Mouse (Mus musculus) embryonic facial prominence, embryonic 11.5 days (tissue): ENCODE results near the gene Tsga10. TPM values are rescaled to one million over a fixed set of nuclear protein-coding genes. Genes with fewer than 3 reads are reported as not detected.

Experiments used
- ATAC-seq: fragments of 200-750 bp; cut with Nextera tagmentation; replicated peaks from 2 replicates; pipeline ENCODE4 v1.8.0; 2017; ENCODE audit warnings: low read depth; ENCODE audit not compliant: insufficient number of reproducible peaks, low FRiP score, low TSS enrichment
- DNase-seq: peaks from one replicate; pipeline ENCODE4 v3.0.0-alpha.2; 2015; ENCODE audit warnings: low spot score
- H3K27ac ChIP-seq: fragments of 300-500 bp; sonication (generic); replicated peaks from 2 replicates; pipeline ENCODE4 v1.5.1; 2014; ENCODE audit warnings: mild to moderate bottlenecking, low read depth, low read length, control low read depth
- H3K27me3 ChIP-seq: fragments of 300-500 bp; sonication (generic); 2 replicates; pipeline ENCODE4 v1.6.1; 2014; ENCODE audit warnings: mild to moderate bottlenecking, low read length, moderate library complexity, mixed read lengths; ENCODE audit not compliant: control insufficient read depth, insufficient read depth
- H3K36me3 ChIP-seq: fragments of 300-500 bp; sonication (generic); replicated peaks from 2 replicates; pipeline ENCODE4 v1.6.1; 2014; ENCODE audit warnings: low read depth, mild to moderate bottlenecking, low read length, moderate library complexity, mixed read lengths; ENCODE audit not compliant: control insufficient read depth, insufficient read depth
- H3K4me1 ChIP-seq: fragments of 300-500 bp; sonication (generic); 2 replicates; pipeline ENCODE4 v1.6.1; 2014; ENCODE audit warnings: low read length, mixed read lengths; ENCODE audit not compliant: control insufficient read depth, insufficient read depth
- H3K4me2 ChIP-seq: fragments of 300-500 bp; sonication (generic); 2 replicates; pipeline ENCODE4 v1.6.1; 2014; ENCODE audit warnings: low read depth, mild to moderate bottlenecking, control low read depth, low read length, moderate library complexity
- H3K4me3 ChIP-seq: fragments of 300-500 bp; sonication (generic); 2 replicates; pipeline ENCODE4 v1.5.1; 2014; ENCODE audit warnings: low read depth, low read length, control low read depth
- H3K9ac ChIP-seq: fragments of 300-500 bp; sonication (generic); replicated peaks from 2 replicates; pipeline ENCODE4 v1.6.1; 2014; ENCODE audit warnings: mild to moderate bottlenecking, control low read depth, low read length
- H3K9me3 ChIP-seq: fragments of 300-500 bp; sonication (generic); replicated peaks from 2 replicates; pipeline ENCODE4 v1.6.1; 2016; ENCODE audit warnings: mild to moderate bottlenecking, low read length, inconsistent platforms, mixed read lengths; ENCODE audit not compliant: control insufficient read depth
- WGBS: fragments of 180-500 bp; shearing (Covaris S2); extraction: QIAGEN DNeasy Blood & Tissue Kit; methylation state at CpG from one replicate; pipeline ENCODE4 v1.1.7; 2014; 5-methylcytosine and 5-hydroxymethylcytosine counted together
- polyA plus RNA-seq: library from polyadenylated mRNA; unstranded; fragments of >200 nt; fragmentation: Nextera tagmentation; extraction: Ambion mirVana; gene quantifications from 2 replicates; pipeline ENCODE4 v1.2.1, GENCODE M21; 2014

The Tsga10 gene
- polyA plus RNA-seq, 1 experiment from 2014 or later, result 8.8 TPM

DNA sequence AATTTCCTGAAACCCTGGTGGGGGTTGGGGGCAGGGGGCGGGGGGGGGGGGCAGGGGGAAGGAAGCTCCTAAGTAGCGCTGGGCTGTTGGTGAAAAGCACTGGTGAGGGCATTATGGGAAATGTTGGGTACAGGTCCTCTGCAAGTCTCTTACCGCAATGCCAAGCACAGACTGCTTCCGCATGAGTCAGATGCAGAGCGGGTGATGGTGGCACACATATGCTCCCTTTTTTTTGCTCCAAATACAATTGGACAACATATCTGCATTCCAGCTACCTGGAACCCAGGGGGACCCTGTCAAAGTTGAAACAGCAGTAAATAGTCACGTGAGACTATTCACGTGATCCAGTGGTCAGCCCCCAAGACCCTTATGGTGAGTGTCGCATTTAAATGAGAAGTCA lies 139.0 kb downstream of the Tsga10 start:
- Histone ChIP-seq H3K9me3 (no peaks in the 10 kb centered on the region), H3K9ac (no peak overlapping the region), H3K36me3 (no peaks in the 10 kb centered on the region), H3K4me1 (no peaks in the 10 kb centered on the region), H3K27me3 (no peaks in the 10 kb centered on the region), H3K4me3 (no peak overlapping the region), H3K4me2 (no peak overlapping the region), H3K27ac (no peak overlapping the region)
- ATAC-seq (no peak), DNase-seq (no peak)
- 88% methylated on average over 7 of the region's 8 CpGs for WGBS

DNA sequence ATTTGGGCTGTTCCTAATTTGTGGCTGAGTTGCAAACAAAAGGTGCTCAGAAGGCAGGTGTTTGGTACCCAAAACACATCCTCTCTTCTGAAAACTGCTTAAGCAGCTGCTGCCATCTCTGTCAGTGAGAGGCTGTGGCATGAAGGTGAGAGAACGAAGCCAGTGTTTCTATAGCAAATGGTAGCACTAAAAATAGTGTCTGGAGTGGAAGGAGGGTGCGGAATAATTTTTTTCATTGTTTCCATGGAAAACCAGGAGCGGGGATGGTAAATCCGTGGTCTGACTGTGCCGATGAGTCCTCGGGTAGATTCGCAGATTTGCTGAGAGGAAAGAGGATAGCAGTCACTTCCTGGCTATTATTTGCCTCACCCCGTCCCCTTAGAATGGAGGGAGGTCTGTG lies 139.8 kb downstream of the Tsga10 start:
- H3K27me3 ChIP-seq, result no peaks in the 10 kb centered on the region
- H3K4me2 ChIP-seq, result no peak overlapping the region
- no peak overlapping the region for H3K27ac ChIP-seq
- no peak for ATAC-seq
- DNase-seq, result no peak
- H3K4me1 ChIP-seq, result no peaks in the 10 kb centered on the region
- H3K36me3 ChIP-seq, result no peaks in the 10 kb centered on the region
- H3K4me3 ChIP-seq, result no peak overlapping the region
- H3K9ac ChIP-seq, result no peak overlapping the region
- 80% methylated on average over 8 of the region's 8 CpGs for WGBS
- no peaks in the 10 kb centered on the region for H3K9me3 ChIP-seq

DNA sequence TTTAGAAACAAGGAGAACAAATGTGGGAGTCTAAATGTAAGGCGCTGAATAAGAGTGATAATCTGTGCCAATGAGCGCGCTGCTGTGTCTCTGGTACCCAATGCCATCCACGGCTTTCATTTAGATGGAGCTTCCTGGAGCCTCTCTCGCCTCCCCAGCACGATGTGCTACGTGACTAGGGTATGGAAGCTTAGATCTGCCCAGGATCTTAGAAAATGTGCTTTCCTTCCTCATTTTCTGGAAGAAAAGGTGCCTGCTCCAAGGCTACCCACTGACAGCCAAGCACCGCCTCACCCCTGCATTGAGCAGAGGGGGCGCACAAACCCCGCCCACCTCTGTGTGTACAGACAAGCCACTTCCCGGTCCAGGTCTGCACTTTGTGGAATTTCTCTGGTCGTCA lies 140.3 kb downstream of the Tsga10 start:
- Histone ChIP-seq H3K27ac (no peak overlapping the region), H3K9me3 (no peaks in the 10 kb centered on the region), H3K9ac (no peak overlapping the region), H3K4me3 (no peak overlapping the region), H3K4me1 (no peaks in the 10 kb centered on the region), H3K4me2 (no peak overlapping the region), H3K27me3 (no peaks in the 10 kb centered on the region), H3K36me3 (no peaks in the 10 kb centered on the region)
- no peak for ATAC-seq
- 70% methylated on average over 12 of the region's 12 CpGs for WGBS
- DNase-seq, result no peak

GRCm38 (mm10) chr1:37721092-37721491 lies 145.1 kb downstream of the Tsga10 start:
- Histone ChIP-seq H3K27me3 (peaks cover 9% of the 10 kb centered on the region; the same call in 1 of the 2 replicates), H3K4me3 (no peak overlapping the region), H3K9me3 (no peaks in the 10 kb centered on the region), H3K4me2 (no peak overlapping the region), H3K36me3 (no peaks in the 10 kb centered on the region), H3K27ac (no peak overlapping the region), H3K4me1 (no peaks in the 10 kb centered on the region), H3K9ac (no peak overlapping the region)
- 72% methylated on average over 5 of the region's 5 CpGs for WGBS
- DNase-seq, result no peak
- no peak for ATAC-seq

DNA sequence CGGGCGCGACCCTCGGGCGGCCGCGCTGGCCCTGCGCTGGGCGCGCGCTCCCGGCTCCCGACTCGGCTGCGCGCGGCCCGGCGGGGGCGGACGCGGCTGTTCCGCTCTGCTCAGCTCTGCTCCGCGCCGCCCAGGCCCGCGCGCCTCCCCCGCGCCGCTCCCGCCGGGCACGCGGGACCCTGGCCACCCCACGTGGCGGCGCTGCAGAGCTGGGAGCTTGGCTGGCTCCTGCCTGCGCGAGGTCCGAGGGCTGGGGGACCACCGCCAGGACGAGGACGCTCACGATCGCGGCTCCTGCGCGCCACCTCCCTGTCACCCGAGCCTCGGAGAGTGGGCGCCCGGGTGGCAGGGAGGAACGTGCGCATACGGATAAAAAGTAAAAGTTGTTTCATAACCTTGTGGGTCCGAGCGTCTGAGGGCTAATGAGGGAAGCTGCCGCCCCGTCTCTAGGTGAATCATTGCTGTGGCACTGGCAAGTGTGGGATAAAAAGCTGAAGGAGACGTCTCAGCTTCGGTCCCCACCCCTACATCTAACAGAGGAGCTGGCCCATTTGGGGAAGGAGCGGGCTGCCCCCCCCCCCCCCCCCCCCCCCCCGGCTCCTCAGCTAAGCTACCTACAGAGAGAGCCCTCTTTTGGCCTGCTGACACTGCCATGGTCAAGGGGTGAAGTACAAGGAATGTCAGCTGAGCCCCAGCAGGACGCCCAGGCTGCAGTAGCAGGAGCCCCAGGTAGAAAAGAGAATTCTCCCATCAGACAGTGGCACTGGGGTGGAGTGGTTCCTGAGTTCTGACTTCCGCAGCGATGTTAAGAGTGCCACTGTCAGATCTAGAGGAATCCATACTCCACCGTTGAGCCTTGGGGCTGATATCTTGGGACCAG lies 146.2 kb downstream of the Tsga10 start, which contains the start of gene 2010300C02Rik:
2010300C02Rik (minus strand) TSS at position 325 of the 880 bp plus-strand sequence.
- Histone ChIP-seq H3K9me3 (no peaks in the 10 kb centered on the region), H3K27ac (no peak within 1 kb of the TSS), H3K27me3 (peaks cover 9% of the 10 kb centered on the region; the same call in 1 of the 2 replicates), H3K4me3 (peak within 1 kb of the TSS; percentile 56), H3K36me3 (no peaks in the 10 kb centered on the region), H3K4me1 (no peaks in the 10 kb centered on the region), H3K9ac (peak within 1 kb of the TSS; percentile 57), H3K4me2 (peak within 1 kb of the TSS; percentile 98)
- DNase-seq (peak; percentile 69), ATAC-seq (peak; percentile 88)
- whole genome bisulfite sequencing, result under 1% methylated on average over 66 of the region's 69 CpGs

- ATAC-seq, result peak; percentile 68; the same call in 1 of the 2 replicates
- 3% methylated on average over 44 of the region's 49 CpGs for WGBS
- H3K4me2 ChIP-seq, result peak overlapping the region; percentile 98
- no peak overlapping the region for H3K27ac ChIP-seq
- H3K9ac ChIP-seq, result peak overlapping the region; percentile 57
- no peaks in the 10 kb centered on the region for H3K9me3 ChIP-seq
- peak; percentile 17 for DNase-seq
- no peaks in the 10 kb centered on the region for H3K36me3 ChIP-seq
- peak overlapping the region; percentile 56 for H3K4me3 ChIP-seq
- peaks cover 9% of the 10 kb centered on the region; the same call in 1 of the 2 replicates for H3K27me3 ChIP-seq
- no peaks in the 10 kb centered on the region for H3K4me1 ChIP-seq
These were observed 147.1 kb downstream of the Tsga10 start for GRCm38 (mm10) chr1:37719030-37719723.

- H3K4me1 ChIP-seq, result no peaks in the 10 kb centered on the region
- H3K9ac ChIP-seq, result no peak overlapping the region
- no peak overlapping the region for H3K27ac ChIP-seq
- ATAC-seq (no peak), DNase-seq (no peak)
- H3K27me3 ChIP-seq, result peaks cover 9% of the 10 kb centered on the region; the same call in 1 of the 2 replicates
- H3K9me3 ChIP-seq, result no peaks in the 10 kb centered on the region
- H3K36me3 ChIP-seq, result no peaks in the 10 kb centered on the region
- no peak overlapping the region for H3K4me3 ChIP-seq
- WGBS, result 44% methylated on average over 7 of the region's 7 CpGs
- H3K4me2 ChIP-seq, result no peak overlapping the region
These were observed 147.7 kb downstream of the Tsga10 start for GRCm38 (mm10) chr1:37718516-37718915.
